Mouse (Mus musculus): ENCODE results near the gene Zcchc12. TPM values are rescaled to one million over a fixed set of nuclear protein-coding genes. Genes with fewer than 3 reads are reported as not detected.

Zcchc12 gene
- total RNA-seq, 2 experiments from 2014 or later = 0.19 TPM; not detected in 1

Other genes with a start within 250 kb of the Zcchc12 start
- 10 to 100 TPM; 32.8 to 33.5 TPM for gene Il13ra1, start 83.8 kb upstream of the Zcchc12 start, total RNA-seq (2021)
- 1 to 10 TPM; 1.3 to 1.8 TPM for gene Lonrf3, start 132.4 kb downstream of the Zcchc12 start, total RNA-seq (2021)
- gene Gm6268, start 205.4 kb downstream of the Zcchc12 start, total RNA-seq (2021) = not detected

Measured in heart, postnatal 36 days (tissue).